Mouse (Mus musculus) heart, postnatal 0 days (tissue): ENCODE measurements at regions not wholly inside any gene's neighbourhood (a gene's known extent, or its start where the extent isn't known, plus 50 kb on each side); places are given as distances from the start of the nearest gene placed in this dataset.

Experiments used
- ATAC-seq: fragments of 200-750 bp; cut with Nextera tagmentation; 2 replicates; pipeline ENCODE4 v1.8.0; 2017; ENCODE audit warnings: low read depth, moderate number of reproducible peaks, moderate library complexity; ENCODE audit not compliant: insufficient read depth
- DNase-seq: peaks from one replicate; pipeline ENCODE4 v3.0.0-alpha.2; 2016; ENCODE audit warnings: low spot score
- H3K27ac ChIP-seq: fragments of 300-500 bp; sonication (generic); 2 replicates; pipeline ENCODE4 v1.5.1; 2014; ENCODE audit warnings: low read depth, mild to moderate bottlenecking
- H3K27me3 ChIP-seq: fragments of 300-500 bp; sonication (generic); 2 replicates; pipeline ENCODE4 v1.6.1; 2014; ENCODE audit warnings: low read length, mixed read lengths; ENCODE audit not compliant: control insufficient read depth, insufficient read depth
- H3K36me3 ChIP-seq: fragments of 300-500 bp; sonication (generic); replicated peaks from 2 replicates; pipeline ENCODE4 v1.6.1; 2014; ENCODE audit warnings: low read length, mixed read lengths; ENCODE audit not compliant: control insufficient read depth, insufficient read depth
- H3K4me1 ChIP-seq: fragments of 300-500 bp; sonication (generic); 2 replicates; pipeline ENCODE4 v1.6.1; 2014; ENCODE audit warnings: antibody characterized with exemption; ENCODE audit not compliant: control insufficient read depth, insufficient read depth
- H3K4me2 ChIP-seq: fragments of 300-500 bp; sonication (generic); 2 replicates; pipeline ENCODE4 v1.6.1; 2014; ENCODE audit warnings: low read depth, mild to moderate bottlenecking, low read length, moderate library complexity
- H3K4me3 ChIP-seq: fragments of 300-500 bp; sonication (generic); 2 replicates; pipeline ENCODE4 v1.5.1; 2014; ENCODE audit warnings: low read depth, low read length
- H3K9ac ChIP-seq: fragments of 300-500 bp; sonication (generic); replicated peaks from 2 replicates; pipeline ENCODE4 v1.6.1; 2014; ENCODE audit warnings: low read depth, low read length, mixed read lengths
- H3K9me3 ChIP-seq: fragments of 300-500 bp; sonication (generic); replicated peaks from 2 replicates; pipeline ENCODE4 v1.6.1; 2016; ENCODE audit warnings: low read length; ENCODE audit not compliant: control insufficient read depth
- CTCF ChIP-seq: IDR thresholded peaks from 2 replicates; pipeline ENCODE4 v1.5.1; 2016; ENCODE audit warnings: antibody characterized with exemption, control low read depth, low read depth
- EP300 ChIP-seq: IDR thresholded peaks from 2 replicates; pipeline ENCODE4 v1.6.1; 2016; ENCODE audit warnings: antibody characterized with exemption, low read depth
- WGBS: fragments of 180-500 bp; shearing (Covaris S2); extraction: QIAGEN DNeasy Blood & Tissue Kit; methylation state at CpG from one replicate; pipeline ENCODE4 v1.1.7; 2014; 5-methylcytosine and 5-hydroxymethylcytosine counted together

DNA sequence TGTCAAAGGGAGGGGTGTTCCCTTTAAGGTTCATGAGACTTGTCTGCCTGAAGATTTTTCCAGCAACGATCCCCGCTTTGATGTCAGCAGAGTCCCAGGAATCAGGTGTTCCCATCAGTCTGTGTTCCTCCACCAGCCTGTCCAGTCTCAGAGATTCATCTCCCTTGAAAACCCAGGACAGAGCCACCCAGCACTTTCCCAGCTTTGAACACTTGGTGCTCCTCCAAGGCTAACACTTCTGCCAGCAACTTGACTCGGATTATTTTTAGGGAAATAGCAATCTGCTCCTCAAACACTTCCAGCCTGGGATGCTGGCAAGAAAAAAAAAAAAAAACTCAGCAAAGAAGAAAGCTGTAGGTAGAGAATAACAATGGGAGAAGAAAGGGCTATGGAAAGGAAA lies 170.7 kb downstream of the Dyrk2 start:
- no peak overlapping the region for H3K9ac ChIP-seq
- H3K4me3 ChIP-seq, result no peak overlapping the region
- H3K27me3 ChIP-seq, result no peaks in the 10 kb centered on the region
- no peaks in the 10 kb centered on the region for H3K9me3 ChIP-seq
- 55% methylated on average over 3 of the region's 3 CpGs for WGBS
- DNase-seq, result no peak
- ATAC-seq, result no peak
- no peak overlapping the region for H3K27ac ChIP-seq
- H3K4me1 ChIP-seq, result no peaks in the 10 kb centered on the region
- H3K4me2 ChIP-seq, result no peak overlapping the region
- no peak for TF ChIP-seq CTCF
- TF ChIP-seq EP300, result no peak
- H3K36me3 ChIP-seq, result no peaks in the 10 kb centered on the region

DNA sequence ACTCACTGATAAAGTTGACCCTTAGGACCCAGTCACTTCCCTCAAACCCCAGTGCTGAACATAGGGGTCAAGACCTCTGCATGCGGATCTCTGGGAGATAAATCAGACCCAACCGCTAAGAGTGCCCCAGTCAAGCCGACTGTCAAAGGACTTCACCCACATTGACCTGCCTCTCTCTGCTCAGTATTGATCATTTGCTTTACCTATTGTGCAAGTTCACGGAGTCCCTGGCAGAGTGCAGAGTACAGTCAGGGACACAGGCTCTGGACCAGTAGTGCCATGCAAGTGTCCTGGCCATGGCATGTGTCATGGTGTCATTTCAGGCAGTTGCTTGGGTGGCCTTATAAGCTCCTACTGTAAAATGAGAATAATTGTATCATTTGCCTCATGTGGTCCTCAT lies 169.9 kb downstream of the Dyrk2 start:
- TF ChIP-seq EP300 (no peak), CTCF (no peak)
- Histone ChIP-seq H3K4me2 (no peak overlapping the region), H3K4me3 (no peak overlapping the region), H3K36me3 (no peaks in the 10 kb centered on the region), H3K27ac (no peak overlapping the region), H3K27me3 (no peaks in the 10 kb centered on the region), H3K9me3 (no peaks in the 10 kb centered on the region), H3K4me1 (no peaks in the 10 kb centered on the region), H3K9ac (no peak overlapping the region)
- DNase-seq (no peak), ATAC-seq (no peak)
- WGBS, result 92% methylated on average over 4 of the region's 4 CpGs

DNA sequence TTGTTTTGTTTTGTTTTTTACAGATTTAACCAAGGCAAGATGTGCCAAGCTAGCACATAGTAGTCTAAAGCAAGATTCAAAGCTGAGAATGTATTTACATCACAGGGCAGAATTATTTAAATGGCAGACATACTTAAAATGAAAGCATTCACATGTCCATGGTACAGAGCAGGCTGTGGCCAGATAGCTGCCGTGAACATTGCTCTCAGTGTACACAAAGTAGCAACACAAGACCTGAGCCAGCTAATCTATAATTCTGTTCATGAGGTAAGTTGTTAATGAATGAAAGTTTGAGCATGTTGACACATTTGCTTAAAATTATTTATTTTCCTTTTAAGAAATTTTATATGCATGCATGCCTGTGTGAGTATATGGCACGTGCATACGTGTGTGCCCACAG lies 164.0 kb downstream of the Dyrk2 start:
- Histone ChIP-seq H3K4me2 (no peak overlapping the region), H3K4me3 (no peak overlapping the region), H3K27ac (no peak overlapping the region), H3K9me3 (no peaks in the 10 kb centered on the region), H3K9ac (no peak overlapping the region), H3K27me3 (no peaks in the 10 kb centered on the region), H3K4me1 (no peaks in the 10 kb centered on the region; the same call in 1 of the 2 replicates), H3K36me3 (no peaks in the 10 kb centered on the region)
- DNase-seq (no peak), ATAC-seq (no peak)
- TF ChIP-seq EP300, result no peak
- no peak for TF ChIP-seq CTCF
- WGBS, result 88% methylated on average over 3 of the region's 3 CpGs

DNA sequence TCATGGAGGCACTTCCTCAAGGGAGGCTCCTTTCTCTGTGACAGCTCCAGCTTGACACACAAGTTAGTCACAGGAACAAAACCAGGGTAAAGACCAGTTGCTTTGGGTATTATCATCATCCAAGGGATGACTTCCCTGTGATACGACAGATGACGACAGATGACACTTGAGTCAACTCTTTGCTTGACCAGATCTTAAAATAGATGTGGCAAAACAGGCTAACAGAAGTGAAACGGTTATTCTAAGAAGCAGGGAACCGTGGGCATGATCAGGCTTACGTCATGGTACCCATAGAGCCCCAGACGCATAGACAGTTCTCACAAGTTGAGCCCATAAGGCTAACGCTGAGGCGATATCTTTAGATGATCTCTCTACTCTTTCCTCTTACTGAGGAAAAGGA lies 160.3 kb downstream of the Dyrk2 start:
- Histone ChIP-seq H3K4me1 (peaks cover 15% of the 10 kb centered on the region), H3K27me3 (no peaks in the 10 kb centered on the region), H3K4me3 (no peak overlapping the region), H3K9me3 (no peaks in the 10 kb centered on the region), H3K4me2 (no peak overlapping the region), H3K27ac (no peak overlapping the region), H3K36me3 (no peaks in the 10 kb centered on the region), H3K9ac (no peak overlapping the region)
- ATAC-seq (no peak), DNase-seq (no peak)
- TF ChIP-seq CTCF (no peak), EP300 (no peak)
- WGBS, result 76% methylated on average over 8 of the region's 8 CpGs

DNA sequence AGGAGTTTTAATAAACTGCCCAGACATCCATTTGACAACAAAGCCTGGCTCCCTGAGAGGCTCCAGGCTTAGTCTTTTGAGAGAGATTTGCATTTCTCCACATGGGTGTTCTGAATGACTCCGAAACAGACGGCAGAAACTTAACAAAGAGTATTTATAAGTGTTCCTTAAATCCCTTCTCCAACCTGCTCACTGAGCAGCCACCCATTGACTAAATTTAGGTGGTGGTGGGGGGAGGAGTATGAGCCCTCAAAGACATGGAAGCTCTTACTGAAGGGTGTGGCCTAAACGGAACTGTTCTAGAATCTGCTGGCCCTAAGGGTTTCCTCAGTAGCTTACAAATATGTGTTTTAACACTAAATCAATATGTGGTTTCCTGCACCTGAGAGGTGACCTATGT lies 158.5 kb downstream of the Dyrk2 start:
- 51% methylated on average over 3 of the region's 3 CpGs for WGBS
- peak overlapping the region; percentile 55; the same call in 1 of the 2 replicates for H3K27ac ChIP-seq

DNA sequence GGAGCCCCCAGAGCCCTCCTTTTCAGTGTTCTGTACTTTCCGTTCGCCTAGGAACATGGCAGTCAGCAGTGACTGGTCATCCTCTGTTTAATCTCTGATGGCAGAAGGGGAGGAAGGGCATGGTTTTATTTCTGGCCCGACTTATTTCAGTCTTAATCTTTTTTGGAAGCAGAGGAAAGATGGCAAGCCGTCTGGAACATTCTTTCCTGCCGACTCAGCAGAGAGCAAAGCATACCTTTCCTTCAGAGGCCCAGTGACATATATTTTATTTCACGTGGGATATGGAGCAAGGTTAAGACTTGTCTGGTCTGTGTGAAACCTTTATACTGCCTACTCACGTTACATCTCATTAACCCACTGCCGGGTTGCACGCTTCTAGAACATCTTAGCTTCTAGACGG lies 158.1 kb downstream of the Dyrk2 start:
- ATAC-seq (no peak), DNase-seq (peak; percentile 36)
- Histone ChIP-seq H3K4me3 (no peak overlapping the region), H3K27ac (peak overlapping the region; percentile 55; the same call in 1 of the 2 replicates), H3K9me3 (no peaks in the 10 kb centered on the region), H3K27me3 (no peaks in the 10 kb centered on the region), H3K9ac (no peak overlapping the region), H3K36me3 (no peaks in the 10 kb centered on the region), H3K4me1 (peaks cover 17% of the 10 kb centered on the region), H3K4me2 (no peak overlapping the region)
- TF ChIP-seq EP300 (no peak), CTCF (no peak)
- WGBS, result 49% methylated on average over 10 of the region's 10 CpGs

More for the DNA sequence above, 158.5 kb downstream of the Dyrk2 start:
- Histone ChIP-seq H3K4me3 (no peak overlapping the region), H3K4me2 (no peak overlapping the region), H3K4me1 (peaks cover 17% of the 10 kb centered on the region), H3K9ac (no peak overlapping the region), H3K27me3 (no peaks in the 10 kb centered on the region), H3K36me3 (no peaks in the 10 kb centered on the region), H3K9me3 (no peaks in the 10 kb centered on the region)
- ATAC-seq, result no peak
- peak; percentile 21 for DNase-seq
- TF ChIP-seq CTCF (no peak), EP300 (no peak)
